Mouse (Mus musculus): ENCODE results near the gene Sprr1a. TPM values are rescaled to one million over a fixed set of nuclear protein-coding genes. Genes with fewer than 3 reads are reported as not detected.

Sprr1a gene
- polyA plus RNA-seq, 1 experiment from 2014 or later, result 1.0 TPM

- no peak for ATAC-seq
- 82% methylated on average over 2 of the region's 2 CpGs for WGBS
- Histone ChIP-seq H3K9ac (ENCODE audit: low read depth, low read length) (no peak overlapping the region), H3K4me1 (ENCODE audit: control insufficient read depth, insufficient read depth, low read length) (no peaks in the 10 kb centered on the region), H3K9me3 (ENCODE audit: control insufficient read depth, low read length) (no peaks in the 10 kb centered on the region), H3K4me3 (ENCODE audit: low read length) (no peak overlapping the region), H3K36me3 (ENCODE audit: control insufficient read depth, insufficient read depth, low read length) (no peaks in the 10 kb centered on the region), H3K27me3 (replicated peaks; ENCODE audit: control insufficient read depth, insufficient read depth, low read length) (no peaks in the 10 kb centered on the region), H3K4me2 (ENCODE audit: low read depth, low read length) (no peak overlapping the region), H3K27ac (ENCODE audit: low read length) (no peak overlapping the region)
Observed at GRCm38 (mm10) chr3:92470111-92470510, 15.6 kb downstream of the Sprr1a start.

GRCm38 (mm10) chr3:92467424-92467823 lies 18.3 kb downstream of the Sprr1a start:
- no peaks in the 10 kb centered on the region for H3K27me3 ChIP-seq (replicated peaks; ENCODE audit: control insufficient read depth, insufficient read depth, low read length)
- no peaks in the 10 kb centered on the region for H3K4me1 ChIP-seq (ENCODE audit: control insufficient read depth, insufficient read depth, low read length)
- no peaks in the 10 kb centered on the region for H3K9me3 ChIP-seq (ENCODE audit: control insufficient read depth, low read length)
- no peak overlapping the region for H3K4me3 ChIP-seq (ENCODE audit: low read length)
- no peak overlapping the region for H3K9ac ChIP-seq (ENCODE audit: low read depth, low read length)
- no peak for ATAC-seq
- H3K36me3 ChIP-seq (ENCODE audit: control insufficient read depth, insufficient read depth, low read length), result no peaks in the 10 kb centered on the region
- H3K4me2 ChIP-seq (ENCODE audit: low read depth, low read length), result no peak overlapping the region
- H3K27ac ChIP-seq (ENCODE audit: low read length), result no peak overlapping the region

GRCm38 (mm10) chr3:92466576-92466975 lies 19.1 kb downstream of the Sprr1a start:
- Histone ChIP-seq H3K27ac (ENCODE audit: low read length) (no peak overlapping the region), H3K4me3 (ENCODE audit: low read length) (no peak overlapping the region), H3K36me3 (ENCODE audit: control insufficient read depth, insufficient read depth, low read length) (no peaks in the 10 kb centered on the region), H3K27me3 (replicated peaks; ENCODE audit: control insufficient read depth, insufficient read depth, low read length) (no peaks in the 10 kb centered on the region), H3K4me1 (ENCODE audit: control insufficient read depth, insufficient read depth, low read length) (no peaks in the 10 kb centered on the region), H3K9ac (ENCODE audit: low read depth, low read length) (no peak overlapping the region), H3K4me2 (ENCODE audit: low read depth, low read length) (no peak overlapping the region), H3K9me3 (ENCODE audit: control insufficient read depth, low read length) (no peaks in the 10 kb centered on the region)
- WGBS, result 76% methylated on average over 1 of the region's 1 CpGs
- ATAC-seq, result no peak

GRCm38 (mm10) chr3:92458620-92459019 lies 27.1 kb downstream of the Sprr1a start, which contains the start of gene Sprr3:
TSS of gene Sprr3 (minus strand) at chr3:92458720.
- Histone ChIP-seq H3K9ac (ENCODE audit: low read depth, low read length) (no peak within 1 kb of the TSS), H3K27me3 (replicated peaks; ENCODE audit: control insufficient read depth, insufficient read depth, low read length) (no peaks in the 10 kb centered on the region), H3K4me3 (ENCODE audit: low read length) (no peak within 1 kb of the TSS), H3K27ac (ENCODE audit: low read length) (no peak within 1 kb of the TSS), H3K36me3 (ENCODE audit: control insufficient read depth, insufficient read depth, low read length) (no peaks in the 10 kb centered on the region), H3K9me3 (ENCODE audit: control insufficient read depth, low read length) (no peaks in the 10 kb centered on the region), H3K4me2 (ENCODE audit: low read depth, low read length) (no peak within 1 kb of the TSS), H3K4me1 (ENCODE audit: control insufficient read depth, insufficient read depth, low read length) (no peaks in the 10 kb centered on the region)
- 70% methylated on average over 2 of the region's 2 CpGs for WGBS
- ATAC-seq, result no peak

GRCm38 (mm10) chr3:92455151-92455550 lies 30.5 kb downstream of the Sprr1a start:
- no peak for ATAC-seq
- H3K4me1 ChIP-seq (ENCODE audit: control insufficient read depth, insufficient read depth, low read length), result no peaks in the 10 kb centered on the region
- no peak overlapping the region for H3K4me3 ChIP-seq (ENCODE audit: low read length)
- H3K4me2 ChIP-seq (ENCODE audit: low read depth, low read length), result no peak overlapping the region
- 84% methylated on average over 5 of the region's 5 CpGs for WGBS
- H3K9ac ChIP-seq (ENCODE audit: low read depth, low read length), result no peak overlapping the region
- no peaks in the 10 kb centered on the region for H3K36me3 ChIP-seq (ENCODE audit: control insufficient read depth, insufficient read depth, low read length)
- no peak overlapping the region for H3K27ac ChIP-seq (ENCODE audit: low read length)
- no peaks in the 10 kb centered on the region for H3K27me3 ChIP-seq (replicated peaks; ENCODE audit: control insufficient read depth, insufficient read depth, low read length)
- no peaks in the 10 kb centered on the region for H3K9me3 ChIP-seq (ENCODE audit: control insufficient read depth, low read length)

GRCm38 (mm10) chr3:92440177-92440576 lies 45.5 kb downstream of the Sprr1a start:
- no peaks in the 10 kb centered on the region for H3K4me1 ChIP-seq (ENCODE audit: control insufficient read depth, insufficient read depth, low read length)
- H3K4me3 ChIP-seq (ENCODE audit: low read length), result no peak overlapping the region
- H3K4me2 ChIP-seq (ENCODE audit: low read depth, low read length), result no peak overlapping the region
- no peak overlapping the region for H3K27ac ChIP-seq (ENCODE audit: low read length)
- H3K27me3 ChIP-seq (replicated peaks; ENCODE audit: control insufficient read depth, insufficient read depth, low read length), result no peaks in the 10 kb centered on the region
- WGBS, result 84% methylated on average over 3 of the region's 3 CpGs
- H3K9me3 ChIP-seq (ENCODE audit: control insufficient read depth, low read length), result no peaks in the 10 kb centered on the region
- H3K36me3 ChIP-seq (ENCODE audit: control insufficient read depth, insufficient read depth, low read length), result no peaks in the 10 kb centered on the region
- H3K9ac ChIP-seq (ENCODE audit: low read depth, low read length), result no peak overlapping the region
- no peak for ATAC-seq

GRCm38 (mm10) chr3:92438689-92439088 lies 47.0 kb downstream of the Sprr1a start, which contains the start of gene Sprr1b:
TSS of gene Sprr1b (minus strand) at chr3:92438789.
- Histone ChIP-seq H3K27ac (ENCODE audit: low read length) (no peak within 1 kb of the TSS), H3K4me2 (ENCODE audit: low read depth, low read length) (no peak within 1 kb of the TSS), H3K9me3 (ENCODE audit: control insufficient read depth, low read length) (no peaks in the 10 kb centered on the region), H3K27me3 (replicated peaks; ENCODE audit: control insufficient read depth, insufficient read depth, low read length) (no peaks in the 10 kb centered on the region), H3K4me1 (ENCODE audit: control insufficient read depth, insufficient read depth, low read length) (no peaks in the 10 kb centered on the region), H3K4me3 (ENCODE audit: low read length) (no peak within 1 kb of the TSS), H3K9ac (ENCODE audit: low read depth, low read length) (no peak within 1 kb of the TSS), H3K36me3 (ENCODE audit: control insufficient read depth, insufficient read depth, low read length) (no peaks in the 10 kb centered on the region)
- ATAC-seq, result no peak
- WGBS, result 90% methylated on average over 3 of the region's 3 CpGs

Other genes starting within 250 kb of the Sprr1a start
- 15.2 and 18.4 TPM in 2 replicates for gene Sprr2a3, start 200.5 kb downstream of the Sprr1a start, polyA plus RNA-seq (2015; fragmentation: Nextera tagmentation; extraction: Ambion mirVana)
- gene Sprr2b, start 169.3 kb downstream of the Sprr1a start, polyA plus RNA-seq (2015; fragmentation: Nextera tagmentation; extraction: Ambion mirVana), result not detected in 2 replicates
- gene Sprr2d, start 146.8 kb downstream of the Sprr1a start, polyA plus RNA-seq (2015; fragmentation: Nextera tagmentation; extraction: Ambion mirVana), result not detected in 2 replicates
- gene Sprr2e, start 133.8 kb downstream of the Sprr1a start, polyA plus RNA-seq (2015; fragmentation: Nextera tagmentation; extraction: Ambion mirVana), result not detected in 2 replicates
- not detected in 2 replicates for gene Sprr2f, start 120.7 kb downstream of the Sprr1a start, polyA plus RNA-seq (2015; fragmentation: Nextera tagmentation; extraction: Ambion mirVana)
- gene Sprr2h, start 100.2 kb downstream of the Sprr1a start, polyA plus RNA-seq (2015; fragmentation: Nextera tagmentation; extraction: Ambion mirVana), result not detected in 2 replicates
- gene Sprr2i, start 77.9 kb downstream of the Sprr1a start, polyA plus RNA-seq (2015; fragmentation: Nextera tagmentation; extraction: Ambion mirVana), result not detected in 2 replicates
- not detected in 2 replicates for gene Sprr2j-ps, start 67.8 kb downstream of the Sprr1a start, polyA plus RNA-seq (2015; fragmentation: Nextera tagmentation; extraction: Ambion mirVana)
- 5.4 and 6.0 TPM in 2 replicates for gene Gm9774, start 56.5 kb downstream of the Sprr1a start, polyA plus RNA-seq (2015; fragmentation: Nextera tagmentation; extraction: Ambion mirVana)
- gene Sprr2k, start 53.3 kb downstream of the Sprr1a start, polyA plus RNA-seq (2015; fragmentation: Nextera tagmentation; extraction: Ambion mirVana), result not detected in 2 replicates
- 0.22 TPM in 1 of 2 replicates, not detected in the other for gene Sprr1b, start 47.1 kb downstream of the Sprr1a start, polyA plus RNA-seq (2015; fragmentation: Nextera tagmentation; extraction: Ambion mirVana)
- gene Sprr3, start 27.2 kb downstream of the Sprr1a start, polyA plus RNA-seq (2015; fragmentation: Nextera tagmentation; extraction: Ambion mirVana), result not detected in 2 replicates
- not detected in 2 replicates for gene Sprr4, start 14.6 kb upstream of the Sprr1a start, polyA plus RNA-seq (2015; fragmentation: Nextera tagmentation; extraction: Ambion mirVana)
- gene 2310046K23Rik, start 48.6 kb upstream of the Sprr1a start, polyA plus RNA-seq (2015; fragmentation: Nextera tagmentation; extraction: Ambion mirVana), result not detected in 2 replicates
- 0.13 TPM in 1 of 2 replicates, not detected in the other for gene Ivl, start 87.8 kb upstream of the Sprr1a start, polyA plus RNA-seq (2015; fragmentation: Nextera tagmentation; extraction: Ambion mirVana)
- gene Smcp, start 103.1 kb upstream of the Sprr1a start, polyA plus RNA-seq (2015; fragmentation: Nextera tagmentation; extraction: Ambion mirVana), result 10.9 and 18.8 TPM in 2 replicates
- not detected in 2 replicates for gene 2210017I01Rik, start 121.6 kb upstream of the Sprr1a start, polyA plus RNA-seq (2015; fragmentation: Nextera tagmentation; extraction: Ambion mirVana)
- not detected in 2 replicates for gene Lce6a, start 135.8 kb upstream of the Sprr1a start, polyA plus RNA-seq (2015; fragmentation: Nextera tagmentation; extraction: Ambion mirVana)
- gene Lce1a1, start 162.4 kb upstream of the Sprr1a start, polyA plus RNA-seq (2015; fragmentation: Nextera tagmentation; extraction: Ambion mirVana), result not detected in 2 replicates
- gene Lce1b, start 171.0 kb upstream of the Sprr1a start, polyA plus RNA-seq (2015; fragmentation: Nextera tagmentation; extraction: Ambion mirVana), result not detected in 2 replicates
- not detected in 2 replicates for gene Lce1a2, start 184.4 kb upstream of the Sprr1a start, polyA plus RNA-seq (2015; fragmentation: Nextera tagmentation; extraction: Ambion mirVana)
- gene Lce1c, start 193.4 kb upstream of the Sprr1a start, polyA plus RNA-seq (2015; fragmentation: Nextera tagmentation; extraction: Ambion mirVana), result not detected in 2 replicates
- gene Lce1d, start 201.3 kb upstream of the Sprr1a start, polyA plus RNA-seq (2015; fragmentation: Nextera tagmentation; extraction: Ambion mirVana), result not detected in 2 replicates
- gene Lce1e, start 223.2 kb upstream of the Sprr1a start, polyA plus RNA-seq (2015; fragmentation: Nextera tagmentation; extraction: Ambion mirVana), result not detected in 2 replicates
- gene Lce1f, start 234.5 kb upstream of the Sprr1a start, polyA plus RNA-seq (2015; fragmentation: Nextera tagmentation; extraction: Ambion mirVana), result not detected in 2 replicates